In the genomic region with DNA sequence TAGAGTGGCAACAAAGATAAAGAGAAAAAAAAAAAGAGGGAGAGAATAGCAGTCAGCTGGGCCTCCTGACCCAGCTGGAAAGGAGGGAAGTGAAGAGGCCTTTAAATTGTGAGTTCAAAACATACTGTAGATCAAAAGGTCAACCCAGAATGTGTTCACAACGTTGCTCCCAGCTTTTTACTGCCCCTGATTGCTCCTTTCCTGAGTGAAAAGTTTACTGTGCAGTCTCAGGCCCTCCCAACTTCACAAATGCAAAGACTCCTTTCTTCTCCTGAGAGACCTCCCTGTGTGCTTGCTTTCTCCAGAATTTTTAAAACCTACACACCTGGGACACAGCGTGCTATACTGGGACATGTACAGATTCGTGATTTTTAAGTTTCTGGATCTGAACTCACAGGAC, we compare ENCODE assay signal across 32 mouse cellular contexts. TPM values are rescaled to one million over a fixed set of nuclear protein-coding genes. Genes with fewer than 3 reads are reported as not detected.
DNase-seq lines count a peak whose midpoint lies in the region; ATAC-seq and TF ChIP-seq lines count a peak whose summit lies in the region.
"Had no signal": no experiment of that assay in that cellular context is flagged by ENCODE, and none has a peak within 500 bp of the region (broad histone marks: within the 10 kb centered on the region; RNA-seq: fewer than 3 reads in every experiment).

No protein-coding gene starts in this region.

- no peaks in the 10 kb centered on the region for H3K27me3 ChIP-seq in lung, embryonic 16.5 days (ENCODE audit: control insufficient read depth, insufficient read depth, low read depth, low read length)
- H3K27me3 ChIP-seq in ES-Bruce4 (ENCODE audit: control insufficient read depth, insufficient read depth, low read length, poor library complexity, severe bottlenecking) = no peaks in the 10 kb centered on the region
- H3K27me3 ChIP-seq: CH12.LX; embryonic facial prominence, embryonic 13.5 days; forebrain, embryonic 13.5 days; heart, embryonic 13.5 days had no signal

- H3K9ac ChIP-seq in lung, embryonic 16.5 days (ENCODE audit: low read length) = no peak overlapping the region
- 0 out of 2 replicates have a peak overlapping the region, but pooled peaks have one; percentile 46 for H3K9ac ChIP-seq in ES-Bruce4 (ENCODE audit: low read depth, poor library complexity, severe bottlenecking)
- H3K9ac ChIP-seq: embryonic facial prominence, embryonic 13.5 days; forebrain, embryonic 13.5 days; heart, embryonic 13.5 days; hindbrain, embryonic 14.5 days had no signal

- H3K4me2 ChIP-seq in lung, embryonic 16.5 days (ENCODE audit: low read depth, low read length) = no peak overlapping the region
- H3K4me2 ChIP-seq: embryonic facial prominence, embryonic 13.5 days; forebrain, embryonic 13.5 days; heart, embryonic 13.5 days; hindbrain, embryonic 14.5 days had no signal

- no peak overlapping the region for H3K4me3 ChIP-seq in lung, embryonic 16.5 days (ENCODE audit: low read length)
- H3K4me3 ChIP-seq in lung, adult 2 months (replicated peaks; ENCODE audit: extremely low read depth, low read depth, low read length) = no peak overlapping the region
- H3K4me3 ChIP-seq in ES-Bruce4 (ENCODE audit: low read depth, low read length) = no peak overlapping the region
- H3K4me3 ChIP-seq: embryonic facial prominence, embryonic 10.5 days; embryonic facial prominence, embryonic 13.5 days; erythroblast, embryonic 14.5 days; forebrain, embryonic 13.5 days; heart, adult 2 months; heart, embryonic 10.5 days; heart, embryonic 13.5 days had no signal

- no peak for DNase-seq in lung, adult 2 months
- peak; percentile 56 for DNase-seq in R1 (ENCODE audit: low read depth, low spot score)
- no peak for DNase-seq in layer of hippocampus, postnatal 10 days (ENCODE audit: low spot score in 2 of 2)
- no peak for DNase-seq in layer of hippocampus, adult 9-11 months
- DNase-seq in cerebellum, postnatal 36 days = no peak
- DNase-seq: adrenal gland, postnatal 10 days; adrenal gland, postnatal 36 days; B cell, adult 2 months; cerebellum, adult 18-20 months; cerebellum, adult 9-10 months; cerebellum, postnatal 14 days; embryo, embryonic 11 days; gastrocnemius, postnatal 10 days; gastrocnemius, postnatal 36 days; heart, adult 2 months; heart, postnatal 14 days; heart, postnatal 4 days had no signal

- no peaks in the 10 kb centered on the region; the same call in 1 of the 2 replicates for H3K36me3 ChIP-seq in lung, embryonic 16.5 days (ENCODE audit: control insufficient read depth, insufficient read depth, low read length)
- H3K36me3 ChIP-seq in ES-Bruce4 (ENCODE audit: control insufficient read depth, insufficient read depth, low read length, poor library complexity, severe bottlenecking) = 0 out of 2 replicates have a peak, but pooled peaks cover 2% of the 10 kb centered on the region
- H3K36me3 ChIP-seq: embryonic facial prominence, embryonic 10.5 days; embryonic facial prominence, embryonic 13.5 days; heart, embryonic 10.5 days; heart, embryonic 13.5 days had no signal

- H3K9me3 ChIP-seq in lung, embryonic 16.5 days (ENCODE audit: control insufficient read depth, low read length) = no peaks in the 10 kb centered on the region
- no peaks in the 10 kb centered on the region for H3K9me3 ChIP-seq in ES-Bruce4 (replicated peaks; ENCODE audit: control insufficient read depth, insufficient read depth, low read length, poor library complexity, severe bottlenecking)
- H3K9me3 ChIP-seq: embryonic facial prominence, embryonic 10.5 days; embryonic facial prominence, embryonic 13.5 days; forebrain, embryonic 13.5 days; heart, embryonic 10.5 days; heart, embryonic 13.5 days had no signal

- H3K4me1 ChIP-seq in lung, embryonic 16.5 days (replicated peaks; ENCODE audit: control insufficient read depth, insufficient read depth, low read length) = peaks cover 2% of the 10 kb centered on the region; the same call in 1 of the 2 replicates
- H3K4me1 ChIP-seq in lung, adult 2 months (ENCODE audit: control insufficient read depth, insufficient read depth, low read length) = no peaks in the 10 kb centered on the region
- H3K4me1 ChIP-seq in ES-Bruce4 (ENCODE audit: control insufficient read depth, insufficient read depth, low read length) = peaks cover 4% of the 10 kb centered on the region
- H3K4me1 ChIP-seq: embryonic facial prominence, embryonic 10.5 days; embryonic facial prominence, embryonic 13.5 days; forebrain, embryonic 13.5 days; heart, embryonic 10.5 days had no signal

- no peak for ATAC-seq in lung, embryonic 16.5 days (ENCODE audit: low read depth)
- ATAC-seq: forebrain, embryonic 13.5 days; forebrain, embryonic 16.5 days; hindbrain, postnatal 0 days; inflammation-experienced regulatory T-cells, adult 6 months had no signal

- no peak for TF ChIP-seq EP300 in ES-Bruce4 (IDR thresholded peaks at IDR 0.05; ENCODE audit: insufficient read depth, low read depth, low read length)

- H3K27ac ChIP-seq in lung, embryonic 16.5 days (ENCODE audit: low read length) = 0 out of 2 replicates have a peak overlapping the region, but pooled peaks have one; percentile 31
- H3K27ac ChIP-seq in ES-Bruce4 (ENCODE audit: insufficient read depth, low read length) = peak overlapping the region; percentile 98
- H3K27ac ChIP-seq: embryonic facial prominence, embryonic 10.5 days; embryonic facial prominence, embryonic 13.5 days; forebrain, embryonic 13.5 days; heart, adult 2 months; heart, embryonic 10.5 days; heart, embryonic 13.5 days; hindbrain, embryonic 14.5 days; hindbrain, postnatal 0 days had no signal

- WGBS in lung, embryonic 16.5 days = 34% methylated on average over 3 of the region's 3 CpGs
- WGBS in lung, adult 2 months = 37% methylated on average over 3 of the region's 3 CpGs

- TF ChIP-seq CTCF in lung, adult 2 months (IDR thresholded peaks at IDR 0.05; ENCODE audit: insufficient read depth, low read length) = no peak
- TF ChIP-seq CTCF in ES-Bruce4 (IDR thresholded peaks at IDR 0.05; ENCODE audit: low read depth, low read length) = no peak

- TF ChIP-seq POLR2A in lung, adult 2 months (IDR thresholded peaks at IDR 0.05; ENCODE audit: borderline replicate concordance, extremely low read depth, low read depth, low read length) = no peak
- no peak for TF ChIP-seq POLR2A in ES-Bruce4 (IDR thresholded peaks at IDR 0.05; ENCODE audit: insufficient read depth, low read length)

RNA-seq across cellular contexts. Expression of gene Sema3e, which starts 8.2 kb away (rescaled TPM):
- 25.0 and 25.4 TPM in 2 replicates for polyA plus RNA-seq in lung, embryonic 16.5 days (2015; fragmentation: Nextera tagmentation; extraction: Ambion mirVana)
- 17.5 and 23.6 TPM in 2 replicates for polyA plus RNA-seq in lung, adult 2 months (2012; rRNA removed)
- 62.6 and 62.9 TPM in 2 replicates for polyA plus RNA-seq in ES-Bruce4 (2011; ENCODE audit: insufficient read depth, insufficient read length, low read depth, missing spikeins)
- total RNA-seq in layer of hippocampus, postnatal 10 days (2021) = 10 to 100 TPM; 38.2 to 44.0 TPM
- total RNA-seq: CH12.LX; granulocyte monocyte progenitor cell, adult 5-6 weeks; MEL had no signal
- polyA plus RNA-seq: erythroblast, embryonic 14.5 days had no signal
